Mouse (Mus musculus) frontal cortex, postnatal 25 days (tissue): ENCODE measurements at regions not wholly inside any gene's neighbourhood (a gene's known extent, or its start where the extent isn't known, plus 50 kb on each side); places are given as distances from the start of the nearest gene placed in this dataset.

Experiments
- DNase-seq, 2 experiments: peaks; one replicate each; pipeline ENCODE4 v3.0.0; 2022; ENCODE audit warnings: low spot score in 2 of 2

DNA sequence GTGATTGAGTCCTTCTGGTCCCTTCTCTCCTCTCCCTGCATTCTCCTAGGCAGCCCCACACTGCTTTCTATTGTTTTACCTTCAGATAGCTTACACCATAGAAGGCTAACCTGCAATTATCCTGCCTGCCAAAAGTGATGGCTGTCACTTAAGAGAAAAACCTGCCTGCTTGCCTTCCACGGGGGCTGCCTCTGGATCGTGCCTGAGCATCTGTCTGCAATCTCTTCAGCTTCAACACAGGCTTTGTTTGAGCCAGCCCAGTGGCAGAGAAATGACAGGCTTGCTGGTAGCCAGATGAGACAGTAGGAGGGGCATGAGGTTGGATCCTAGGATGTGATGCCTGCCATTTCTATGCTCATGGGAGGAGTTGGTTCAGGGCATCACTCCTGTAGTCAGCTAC is 345.2 kb upstream of the Tshz3 start:
- DNase-seq: no peak

DNA sequence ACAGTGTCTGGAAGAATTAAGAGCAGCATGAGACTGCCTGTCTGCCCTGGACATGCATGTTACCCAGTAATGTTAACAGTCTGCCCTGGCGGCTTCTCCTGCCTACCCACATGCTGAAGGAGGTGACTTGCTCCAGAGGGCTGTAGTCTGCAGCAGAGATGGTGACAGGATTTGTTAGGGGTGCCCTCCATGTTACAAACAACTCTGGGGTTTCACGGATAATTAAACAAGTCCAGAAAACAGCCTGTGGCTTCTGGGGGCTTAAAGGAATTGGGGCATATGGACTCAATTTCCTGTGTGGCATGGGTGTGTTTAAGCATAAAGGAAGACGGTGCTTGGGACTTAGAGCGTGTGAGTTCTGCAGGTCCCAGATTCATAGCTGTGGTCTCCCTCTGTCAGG is 347.3 kb upstream of the Tshz3 start:
- DNase-seq: no peak

- no peak for DNase-seq
These were observed 349.7 kb upstream of the Tshz3 start for GRCm38 (mm10) chr7:36348195-36348594.

GRCm38 (mm10) chr7:36334857-36335256 is 363.1 kb upstream of the Tshz3 start:
- DNase-seq: no peak

- DNase-seq: no peak
These were observed 363.8 kb upstream of the Tshz3 start for GRCm38 (mm10) chr7:36334091-36334490.

DNA sequence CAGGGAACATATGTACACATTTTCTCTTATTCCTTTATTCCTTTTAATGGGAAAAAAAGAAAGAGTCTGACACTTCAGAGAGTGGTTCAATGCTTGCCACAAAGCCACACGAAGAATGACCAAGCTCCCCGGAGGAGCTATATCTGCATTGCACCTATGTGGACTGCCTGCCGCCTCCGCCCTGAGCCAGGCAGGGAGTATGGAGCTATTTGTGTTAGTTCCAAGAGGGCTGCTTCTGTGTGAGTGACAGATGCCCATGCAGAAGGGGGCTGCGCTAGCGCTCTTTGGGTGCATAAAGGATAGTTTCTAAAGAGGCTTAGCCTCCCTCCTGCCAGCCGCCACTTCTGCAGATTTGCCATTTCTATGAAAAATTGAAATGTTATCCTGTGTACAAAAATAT is 365.3 kb upstream of the Tshz3 start:
- peak in 1 of 2 experiments; percentile 6 for DNase-seq

DNA sequence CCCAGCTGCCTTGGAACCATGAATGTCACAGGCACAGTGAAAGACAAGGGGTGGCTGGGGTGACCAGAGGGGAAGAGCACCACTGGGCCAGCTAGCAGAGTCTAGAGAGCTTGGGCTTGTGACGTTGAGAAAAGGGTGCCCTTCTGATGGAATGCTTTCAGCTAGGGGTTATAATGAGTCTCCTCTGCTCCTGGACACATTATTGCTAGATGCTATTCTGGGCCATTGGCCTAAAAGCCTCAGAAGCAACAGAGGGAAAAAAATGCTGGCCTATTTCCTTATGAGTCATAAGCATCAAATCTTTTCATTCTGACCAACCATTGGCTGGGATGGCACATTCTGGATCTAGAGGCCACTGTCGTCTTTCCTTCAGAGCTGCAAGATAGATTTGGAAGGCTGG is 369.8 kb upstream of the Tshz3 start:
- no peak for DNase-seq

- DNase-seq: no peak
These were observed 373.9 kb upstream of the Tshz3 start for GRCm38 (mm10) chr7:36324035-36324434.

DNA sequence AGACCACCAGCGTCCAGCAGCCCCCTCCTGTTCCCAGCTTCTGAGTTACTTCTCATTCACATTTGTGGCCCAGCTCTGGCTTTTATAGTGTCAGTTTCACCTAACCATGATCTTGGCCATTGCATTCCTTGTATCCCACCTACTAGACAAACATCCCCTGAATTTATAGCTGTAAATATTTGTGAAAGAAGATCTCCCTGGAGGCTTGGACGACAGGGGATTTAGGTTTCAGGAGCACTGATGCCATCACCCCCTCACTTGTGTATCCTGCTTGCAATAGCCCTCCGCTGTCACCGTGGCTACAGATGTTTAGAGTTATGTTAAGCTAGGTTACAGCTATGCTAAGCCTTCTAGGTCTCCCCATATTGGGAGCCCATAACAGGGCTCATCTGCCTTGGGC is 375.7 kb upstream of the Tshz3 start:
- DNase-seq: no peak

DNA sequence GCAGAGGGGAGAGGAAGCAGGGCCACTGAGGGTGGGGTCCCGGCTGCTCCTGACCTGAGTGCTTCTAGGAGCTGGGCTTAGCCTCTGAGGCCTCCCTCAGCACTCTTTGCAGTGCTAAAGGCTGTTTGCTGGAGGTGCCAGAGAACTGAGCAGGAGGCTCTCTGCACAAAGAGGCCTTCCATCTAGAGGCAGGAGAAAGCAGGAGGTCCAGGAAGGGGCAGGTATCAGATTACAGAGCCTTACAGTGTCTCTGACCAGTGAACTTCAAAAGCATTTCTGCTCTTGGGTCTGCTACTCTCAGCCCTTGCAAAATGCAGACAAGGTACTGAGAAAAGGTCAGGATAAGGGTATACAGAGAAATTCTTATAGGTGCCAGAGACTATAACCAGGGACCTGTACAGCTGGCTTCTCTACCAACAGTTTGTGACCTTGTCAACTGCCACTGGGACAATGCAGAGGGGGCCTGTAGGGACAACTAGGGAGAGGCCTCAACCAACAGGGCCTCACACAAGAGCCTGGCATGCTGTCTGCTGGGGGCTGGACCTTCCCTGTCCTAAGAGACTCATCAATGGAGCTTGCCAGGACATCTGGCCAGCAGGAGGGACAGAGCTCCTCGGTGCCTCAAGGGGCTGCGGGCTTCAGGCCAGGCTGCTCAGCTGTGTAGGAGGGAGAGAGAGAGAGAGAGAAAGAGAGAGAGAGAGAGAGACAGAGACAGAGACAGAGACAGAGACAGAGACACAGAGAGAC is 380.3 kb upstream of the Tshz3 start:
- no peak for DNase-seq

- DNase-seq: no peak
These were observed 384.2 kb upstream of the Tshz3 start for GRCm38 (mm10) chr7:36313751-36314150.

DNA sequence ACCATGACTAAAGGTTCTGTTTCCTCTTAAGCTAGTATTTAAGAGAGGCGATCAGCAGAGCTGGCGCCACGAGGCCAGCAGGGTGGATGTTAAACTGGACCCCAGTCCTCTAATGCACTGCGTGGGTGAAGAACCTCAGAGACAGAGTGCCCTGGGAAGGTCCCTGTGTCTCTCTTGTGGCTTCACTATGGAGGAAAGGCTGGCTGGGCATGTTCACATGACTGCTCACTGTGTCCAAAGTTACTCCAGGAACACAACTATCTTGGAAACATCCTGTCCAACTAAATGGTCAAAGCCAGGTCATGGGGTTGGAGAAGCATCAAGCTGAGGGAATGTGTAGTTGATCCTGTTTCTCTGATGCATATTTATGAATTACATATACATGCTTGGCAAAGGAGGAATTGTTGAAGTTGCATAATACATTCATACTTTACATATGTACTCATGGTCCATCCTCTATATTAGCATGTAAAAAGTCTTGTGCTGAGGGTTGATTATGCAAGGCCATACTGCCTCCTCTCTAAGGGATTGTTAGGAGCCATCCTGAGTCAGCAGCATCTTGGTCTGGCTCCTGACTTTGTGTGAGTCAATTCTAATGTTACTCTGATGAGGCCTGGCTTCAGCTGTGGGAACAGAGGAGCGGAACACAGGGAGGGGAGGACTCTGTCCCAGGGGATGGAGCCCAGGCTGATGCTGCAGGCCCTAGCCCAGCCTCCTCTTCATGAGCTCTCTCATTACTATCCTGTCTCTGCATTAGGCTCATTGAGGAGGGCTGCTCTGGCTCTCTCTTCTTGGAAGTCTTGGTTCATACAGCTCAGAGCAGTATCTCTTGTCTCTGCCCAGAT is 387.9 kb upstream of the Tshz3 start:
- DNase-seq: no peak

- DNase-seq: no peak
These were observed 389.2 kb upstream of the Tshz3 start for GRCm38 (mm10) chr7:36308726-36309125.

DNA sequence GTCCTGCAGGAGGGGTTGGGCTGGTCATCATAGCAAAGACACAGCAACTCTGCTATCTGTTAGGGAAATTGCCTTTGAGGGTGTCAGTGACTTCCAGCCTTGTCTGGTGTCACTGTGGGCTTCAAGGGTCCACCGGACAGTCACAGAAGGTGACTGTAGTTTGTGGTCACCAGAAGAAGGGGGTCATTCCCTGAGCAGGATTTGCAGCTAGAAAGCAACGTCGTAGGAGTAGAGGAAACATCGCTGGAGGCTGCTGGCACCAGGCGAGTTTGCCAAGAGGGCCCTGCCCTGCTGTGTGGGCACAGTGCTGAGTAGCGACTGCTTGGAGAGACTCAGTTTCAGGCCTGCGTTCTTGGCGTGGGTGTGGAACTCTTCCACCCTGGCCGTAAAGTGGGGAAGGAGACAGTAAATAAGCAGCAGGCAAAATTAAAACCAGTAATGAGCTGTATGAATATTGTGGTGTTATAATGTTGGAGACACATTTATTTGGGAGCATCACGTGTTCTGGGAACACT is 389.8 kb upstream of the Tshz3 start:
- DNase-seq: no peak

GRCm38 (mm10) chr7:36277275-36277674 is 420.6 kb upstream of the Tshz3 start:
- DNase-seq: no peak

DNA sequence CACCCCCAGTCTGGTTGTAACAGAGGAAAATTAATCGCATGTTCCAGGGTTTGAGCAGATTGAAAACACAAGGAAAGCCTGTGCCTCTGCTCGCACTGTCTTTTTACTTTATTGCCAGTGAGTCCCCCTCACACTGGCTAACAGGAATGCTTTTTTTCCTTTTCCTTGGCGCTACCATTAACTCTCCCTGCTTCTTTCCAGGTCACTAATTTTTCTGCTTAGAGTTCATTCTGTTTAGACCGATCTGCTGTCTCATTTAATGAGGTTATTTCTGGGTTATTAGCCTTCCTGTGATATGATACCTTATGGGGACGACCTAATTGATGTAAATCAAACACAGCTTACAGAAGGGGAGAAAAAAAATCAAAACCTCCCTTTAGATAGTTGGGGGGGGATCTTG is 429.0 kb upstream of the Tshz3 start:
- no peak for DNase-seq

DNA sequence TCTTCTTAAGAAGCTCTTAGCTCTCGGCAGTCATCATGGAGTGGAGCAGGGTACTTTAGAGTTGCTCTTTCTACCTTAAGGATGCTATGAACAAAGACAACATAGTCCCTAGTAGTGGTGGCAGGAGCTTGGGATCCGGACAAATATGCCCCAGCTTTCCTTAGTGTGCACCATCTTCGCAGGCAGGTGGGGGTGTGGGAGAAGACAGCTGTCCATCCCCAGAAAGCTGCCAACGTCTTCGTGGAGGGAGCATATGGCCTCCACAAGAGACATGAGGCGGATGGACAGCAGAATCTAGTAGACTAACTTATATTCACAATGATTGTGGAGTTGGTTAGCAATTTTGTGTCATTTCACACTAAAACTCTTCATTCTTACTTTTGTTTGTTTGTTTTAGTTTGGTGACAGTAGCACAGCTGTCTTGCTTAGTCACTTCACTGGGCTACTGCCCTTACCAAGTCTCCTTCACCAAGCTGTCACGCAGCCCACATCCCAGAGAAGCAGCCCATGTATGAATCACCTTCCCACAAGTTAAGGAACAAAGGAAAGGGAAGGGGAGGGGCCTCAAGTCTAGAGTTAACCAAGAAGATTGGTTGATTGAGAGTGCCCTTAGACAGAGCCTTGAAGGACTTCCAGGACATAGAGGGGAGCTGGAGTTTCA is 432.6 kb upstream of the Tshz3 start:
- no peak for DNase-seq

GRCm38 (mm10) chr7:36262124-36262710 is 435.7 kb upstream of the Tshz3 start:
- DNase-seq: no peak

GRCm38 (mm10) chr7:36257102-36257501 is 440.8 kb upstream of the Tshz3 start:
- peak in 1 of 2 experiments; percentile 23 for DNase-seq

DNA sequence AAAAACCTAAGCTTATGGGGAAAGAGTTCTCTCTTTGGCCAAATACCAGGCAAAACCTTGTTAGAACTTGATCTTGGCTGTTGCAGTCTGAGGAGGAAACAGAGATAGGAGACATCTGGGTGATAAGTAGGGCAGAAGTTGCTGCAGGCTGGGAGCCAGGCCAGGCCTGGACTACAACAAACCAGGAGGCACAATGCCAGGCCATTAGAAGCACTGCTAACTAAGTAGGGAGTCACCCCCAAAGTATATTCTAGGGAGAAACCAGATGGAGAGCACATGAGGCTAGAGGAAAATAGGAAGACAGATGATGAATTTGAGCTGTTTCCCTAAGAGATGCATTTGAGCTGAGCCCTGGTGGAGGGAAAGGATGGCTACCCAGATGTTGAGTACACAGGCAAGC is 444.6 kb upstream of the Zfp507 start:
- no peak for DNase-seq

DNA sequence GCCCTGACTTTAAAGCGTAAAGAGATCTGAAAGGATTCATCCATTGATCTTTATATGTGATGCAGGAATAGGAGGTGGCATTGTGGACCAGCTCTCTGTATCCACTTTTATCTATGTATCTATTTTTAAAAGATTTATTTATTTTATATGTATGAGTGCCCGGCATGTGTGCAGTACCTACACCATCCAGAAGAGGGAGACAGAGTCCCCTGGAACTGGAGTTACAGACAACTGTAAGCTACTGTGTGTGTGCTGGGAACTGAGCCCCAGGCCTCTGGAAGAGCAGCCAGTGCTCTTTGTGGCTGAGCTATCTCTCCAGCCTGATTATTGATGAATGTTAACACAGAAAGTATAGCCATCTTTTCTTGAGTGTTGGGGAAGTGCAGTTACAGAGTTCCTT is 433.9 kb upstream of the Zfp507 start:
- DNase-seq: no peak

GRCm38 (mm10) chr7:36229031-36229430 is 426.2 kb upstream of the Zfp507 start:
- DNase-seq: no peak
